Mouse (Mus musculus): ENCODE results near the gene Nudcd3. TPM values are rescaled to one million over a fixed set of nuclear protein-coding genes. Genes with fewer than 3 reads are reported as not detected.

The Nudcd3 gene
- polyA plus RNA-seq, 1 experiment from 2014 or later = 61.5 TPM

GRCm38 (mm10) chr11:6199410-6200086 is 667 bp downstream of the Nudcd3 start, which contains the start of gene A730071L15Rik:
Gene A730071L15Rik (plus strand): TSS chr11:6200029.
- Histone ChIP-seq H3K4me3 (peak within 1 kb of the TSS; percentile 98), H3K27me3 (0 out of 2 replicates have a peak, but pooled peaks cover 2% of the 10 kb centered on the region), H3K9ac (peak within 1 kb of the TSS; percentile 97), H3K4me2 (peak within 1 kb of the TSS; percentile 97), H3K27ac (peak within 1 kb of the TSS; percentile 98), H3K36me3 (no peaks in the 10 kb centered on the region), H3K9me3 (no peaks in the 10 kb centered on the region), H3K4me1 (replicated peaks) (peaks cover 31% of the 10 kb centered on the region)
- WGBS = 2% methylated on average over 35 of the region's 35 CpGs
- peak; percentile 75 for ATAC-seq (ENCODE audit: low FRiP score)

GRCm38 (mm10) chr11:6198449-6198848 is 1.8 kb downstream of the Nudcd3 start:
- 93% methylated on average over 4 of the region's 4 CpGs for WGBS
- no peak for ATAC-seq (ENCODE audit: low FRiP score)
- H3K9me3 ChIP-seq = no peaks in the 10 kb centered on the region
- no peak overlapping the region for H3K27ac ChIP-seq
- 0 out of 2 replicates have a peak overlapping the region, but pooled peaks have one; percentile 97 for H3K9ac ChIP-seq
- peak overlapping the region; percentile 98 for H3K4me3 ChIP-seq
- 0 out of 2 replicates have a peak, but pooled peaks cover 2% of the 10 kb centered on the region for H3K27me3 ChIP-seq
- H3K4me1 ChIP-seq (replicated peaks) = peaks cover 31% of the 10 kb centered on the region
- no peaks in the 10 kb centered on the region for H3K36me3 ChIP-seq
- peak overlapping the region; percentile 97 for H3K4me2 ChIP-seq

GRCm38 (mm10) chr11:6196780-6197179 is 3.4 kb downstream of the Nudcd3 start:
- no peak for ATAC-seq (ENCODE audit: low FRiP score)
- H3K4me2 ChIP-seq = no peak overlapping the region
- H3K9ac ChIP-seq = no peak overlapping the region
- H3K27ac ChIP-seq = no peak overlapping the region
- no peaks in the 10 kb centered on the region for H3K9me3 ChIP-seq
- H3K4me3 ChIP-seq = no peak overlapping the region
- H3K4me1 ChIP-seq (replicated peaks) = peaks cover 31% of the 10 kb centered on the region
- H3K36me3 ChIP-seq = peaks cover 13% of the 10 kb centered on the region
- H3K27me3 ChIP-seq = no peaks in the 10 kb centered on the region
- 95% methylated on average over 8 of the region's 8 CpGs for WGBS

GRCm38 (mm10) chr11:6187878-6188277 is 12.3 kb downstream of the Nudcd3 start:
- Histone ChIP-seq H3K36me3 (peaks cover 17% of the 10 kb centered on the region), H3K27me3 (no peaks in the 10 kb centered on the region), H3K9ac (no peak overlapping the region), H3K4me1 (replicated peaks) (peaks cover 24% of the 10 kb centered on the region), H3K9me3 (no peaks in the 10 kb centered on the region), H3K4me2 (no peak overlapping the region), H3K4me3 (no peak overlapping the region), H3K27ac (0 out of 2 replicates have a peak overlapping the region, but pooled peaks have one; percentile 23)
- peak; percentile 61; the same call in 1 of the 2 replicates for ATAC-seq (ENCODE audit: low FRiP score)
- WGBS = 18% methylated on average over 2 of the region's 2 CpGs

- H3K4me3 ChIP-seq = no peak overlapping the region
- peaks cover 28% of the 10 kb centered on the region for H3K4me1 ChIP-seq (replicated peaks)
- H3K27ac ChIP-seq = peak overlapping the region; percentile 23; the same call in 1 of the 2 replicates
- 89% methylated on average over 3 of the region's 3 CpGs for WGBS
- no peaks in the 10 kb centered on the region for H3K9me3 ChIP-seq
- ATAC-seq (ENCODE audit: low FRiP score) = 0 out of 2 replicates have a peak, but pooled peaks have one; percentile 30
- no peak overlapping the region; the same call in 1 of the 2 replicates for H3K9ac ChIP-seq
- peaks cover 14% of the 10 kb centered on the region for H3K36me3 ChIP-seq
- no peaks in the 10 kb centered on the region for H3K27me3 ChIP-seq
- H3K4me2 ChIP-seq = no peak overlapping the region
These were observed 12.8 kb downstream of the Nudcd3 start for GRCm38 (mm10) chr11:6187399-6187798.

- Histone ChIP-seq H3K9ac (0 out of 2 replicates have a peak overlapping the region, but pooled peaks have one; percentile 6), H3K27me3 (no peaks in the 10 kb centered on the region), H3K4me2 (no peak overlapping the region), H3K36me3 (peaks cover 3% of the 10 kb centered on the region; the same call in 1 of the 2 replicates), H3K4me3 (no peak overlapping the region), H3K27ac (peak overlapping the region; percentile 49), H3K4me1 (replicated peaks) (peaks cover 43% of the 10 kb centered on the region), H3K9me3 (no peaks in the 10 kb centered on the region)
- WGBS = 58% methylated on average over 11 of the region's 11 CpGs
- ATAC-seq (ENCODE audit: low FRiP score) = no peak
These were observed 15.8 kb downstream of the Nudcd3 start for GRCm38 (mm10) chr11:6184202-6184935.

GRCm38 (mm10) chr11:6183246-6183645 is 17.0 kb downstream of the Nudcd3 start:
- no peaks in the 10 kb centered on the region for H3K27me3 ChIP-seq
- H3K9ac ChIP-seq = no peak overlapping the region
- no peak overlapping the region for H3K4me2 ChIP-seq
- 65% methylated on average over 2 of the region's 2 CpGs for WGBS
- H3K9me3 ChIP-seq = no peaks in the 10 kb centered on the region
- peaks cover 54% of the 10 kb centered on the region for H3K4me1 ChIP-seq (replicated peaks)
- no peak for ATAC-seq (ENCODE audit: low FRiP score)
- no peaks in the 10 kb centered on the region for H3K36me3 ChIP-seq
- H3K4me3 ChIP-seq = no peak overlapping the region
- H3K27ac ChIP-seq = no peak overlapping the region

GRCm38 (mm10) chr11:6180811-6181399 is 19.3 kb downstream of the Nudcd3 start:
- WGBS = 47% methylated on average over 6 of the region's 6 CpGs
- no peak overlapping the region for H3K27ac ChIP-seq
- H3K36me3 ChIP-seq = no peaks in the 10 kb centered on the region
- no peak for ATAC-seq (ENCODE audit: low FRiP score)
- H3K4me3 ChIP-seq = no peak overlapping the region
- peaks cover 55% of the 10 kb centered on the region for H3K4me1 ChIP-seq (replicated peaks)
- H3K9ac ChIP-seq = no peak overlapping the region
- H3K4me2 ChIP-seq = no peak overlapping the region
- H3K9me3 ChIP-seq = no peaks in the 10 kb centered on the region
- no peaks in the 10 kb centered on the region for H3K27me3 ChIP-seq

- H3K27ac ChIP-seq = 0 out of 2 replicates have a peak overlapping the region, but pooled peaks have one; percentile 55
- H3K4me3 ChIP-seq = no peak overlapping the region
- 13% methylated on average over 8 of the region's 8 CpGs for WGBS
- no peaks in the 10 kb centered on the region for H3K36me3 ChIP-seq
- H3K4me2 ChIP-seq = no peak overlapping the region
- peaks cover 57% of the 10 kb centered on the region for H3K4me1 ChIP-seq (replicated peaks)
- no peaks in the 10 kb centered on the region for H3K27me3 ChIP-seq
- ATAC-seq (ENCODE audit: low FRiP score) = no peak
- H3K9me3 ChIP-seq = no peaks in the 10 kb centered on the region
- peak overlapping the region; percentile 13; the same call in 1 of the 2 replicates for H3K9ac ChIP-seq
These were observed 21.0 kb downstream of the Nudcd3 start for GRCm38 (mm10) chr11:6179194-6179593.

GRCm38 (mm10) chr11:6178673-6179166 is 21.5 kb downstream of the Nudcd3 start:
- H3K4me3 ChIP-seq = no peak overlapping the region
- ATAC-seq (ENCODE audit: low FRiP score) = no peak
- WGBS = 16% methylated on average over 2 of the region's 2 CpGs
- H3K36me3 ChIP-seq = no peaks in the 10 kb centered on the region
- H3K4me1 ChIP-seq (replicated peaks) = peaks cover 53% of the 10 kb centered on the region
- no peaks in the 10 kb centered on the region; the same call in 1 of the 2 replicates for H3K9me3 ChIP-seq
- H3K27ac ChIP-seq = peak overlapping the region; percentile 55; the same call in 1 of the 2 replicates
- no peak overlapping the region for H3K4me2 ChIP-seq
- 0 out of 2 replicates have a peak overlapping the region, but pooled peaks have one; percentile 11 for H3K9ac ChIP-seq
- no peaks in the 10 kb centered on the region for H3K27me3 ChIP-seq

- no peak overlapping the region for H3K27ac ChIP-seq
- H3K27me3 ChIP-seq = no peaks in the 10 kb centered on the region
- ATAC-seq (ENCODE audit: low FRiP score) = no peak
- no peak overlapping the region for H3K4me3 ChIP-seq
- no peaks in the 10 kb centered on the region for H3K36me3 ChIP-seq
- no peak overlapping the region for H3K4me2 ChIP-seq
- no peaks in the 10 kb centered on the region; the same call in 1 of the 2 replicates for H3K9me3 ChIP-seq
- H3K4me1 ChIP-seq (replicated peaks) = peaks cover 48% of the 10 kb centered on the region
- no peak overlapping the region for H3K9ac ChIP-seq
- WGBS = 38% methylated on average over 8 of the region's 8 CpGs
These were observed 22.3 kb downstream of the Nudcd3 start for GRCm38 (mm10) chr11:6177781-6178420.
